Mouse (Mus musculus) neural tube, embryonic 10.5 days (tissue): ENCODE data around the gene Eif4a3.
"Not testable (repeated sequence)": the region's sequence is repeated elsewhere in the genome, so short reads cannot be mapped to it uniquely, and the experiment has no call there.

Source experiments
- DNase-seq: peaks from one replicate; pipeline ENCODE4 v3.0.0-alpha.2; 2017; ENCODE audit warnings: low spot score; ENCODE audit errors: extremely low spot score

The Eif4a3 gene

GRCm38 (mm10) chr11:119298917-119299316, 972 bp downstream of the Eif4a3 start:
- DNase-seq = no peak

DNA sequence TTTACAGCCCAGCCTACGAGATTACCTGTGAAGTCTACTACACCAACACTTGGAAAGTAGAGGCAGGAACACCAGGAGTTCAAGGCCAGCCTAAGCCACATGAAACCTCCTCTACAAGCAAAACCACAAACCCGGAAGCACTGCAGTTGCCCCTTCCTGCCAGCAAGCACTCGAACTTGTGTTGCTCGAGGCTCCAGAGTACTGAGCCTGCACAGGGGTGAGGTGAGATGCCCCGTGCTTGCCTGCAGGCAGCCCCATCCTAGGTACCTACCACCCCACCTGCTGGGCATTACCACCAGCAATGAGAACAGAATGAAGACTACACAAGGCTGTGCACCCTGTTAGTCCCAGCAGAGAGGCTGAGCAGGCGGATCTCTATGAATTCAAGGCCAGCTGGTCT, 1.9 kb downstream of the Eif4a3 start:
- no peak for DNase-seq

DNA sequence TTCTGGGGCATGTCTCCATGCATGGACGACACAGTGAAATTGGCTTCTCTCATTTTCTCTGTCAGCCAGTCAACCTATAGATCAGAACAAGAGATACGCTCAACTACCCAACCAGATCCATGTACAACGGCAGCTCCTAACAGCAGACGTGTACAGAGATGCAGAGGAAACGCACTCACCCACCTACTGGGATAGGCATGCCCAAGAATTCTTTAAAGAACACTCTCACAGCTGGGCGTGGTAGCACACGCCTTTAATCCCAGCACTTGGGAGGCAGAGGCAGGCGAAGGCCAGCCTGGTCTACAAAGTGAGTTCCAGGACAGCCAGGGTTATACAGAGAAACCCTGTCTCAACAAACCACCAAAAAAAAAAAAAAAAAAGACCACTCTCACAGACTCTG, 7.0 kb downstream of the Eif4a3 start:
- not testable (repeated sequence) for DNase-seq

- DNase-seq = no peak
Measured at GRCm38 (mm10) chr11:119287207-119287992, 12.5 kb downstream of the Eif4a3 start.

DNA sequence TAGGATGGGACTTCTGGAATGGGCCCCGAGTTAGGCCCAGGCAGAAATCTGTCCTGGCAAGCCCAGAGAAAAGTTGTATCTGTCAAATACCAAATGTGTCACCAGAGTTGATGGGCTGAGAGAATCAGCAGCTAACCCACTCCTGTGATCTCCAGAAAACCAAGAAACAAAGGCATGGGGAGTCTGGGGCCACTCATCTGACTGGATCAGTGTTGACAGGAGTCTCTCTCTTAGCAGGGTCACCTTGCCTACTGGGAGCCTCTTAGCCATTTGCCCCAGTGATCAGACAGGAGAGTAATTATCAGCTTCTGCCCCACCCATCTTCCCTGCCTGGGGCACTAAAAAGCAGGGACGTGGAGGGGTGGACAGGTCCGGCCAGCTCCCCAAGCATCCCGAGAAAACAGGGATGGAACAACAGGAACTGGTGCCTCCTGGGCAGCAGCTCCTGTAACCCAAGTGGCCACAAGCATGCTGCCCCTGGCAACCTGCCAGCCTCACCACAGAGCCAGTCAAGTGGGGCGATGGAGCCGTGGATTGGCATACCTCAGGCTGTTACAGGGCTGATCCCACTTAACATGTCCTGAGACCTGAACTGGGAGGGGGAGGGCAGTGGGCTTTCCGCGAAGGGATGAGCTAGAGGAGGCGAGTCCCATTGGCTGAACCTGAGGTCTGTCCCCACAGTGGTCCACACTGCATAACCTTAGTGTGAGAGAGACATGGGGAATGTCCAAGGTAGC, 13.9 kb downstream of the Eif4a3 start:
- DNase-seq = no peak

DNA sequence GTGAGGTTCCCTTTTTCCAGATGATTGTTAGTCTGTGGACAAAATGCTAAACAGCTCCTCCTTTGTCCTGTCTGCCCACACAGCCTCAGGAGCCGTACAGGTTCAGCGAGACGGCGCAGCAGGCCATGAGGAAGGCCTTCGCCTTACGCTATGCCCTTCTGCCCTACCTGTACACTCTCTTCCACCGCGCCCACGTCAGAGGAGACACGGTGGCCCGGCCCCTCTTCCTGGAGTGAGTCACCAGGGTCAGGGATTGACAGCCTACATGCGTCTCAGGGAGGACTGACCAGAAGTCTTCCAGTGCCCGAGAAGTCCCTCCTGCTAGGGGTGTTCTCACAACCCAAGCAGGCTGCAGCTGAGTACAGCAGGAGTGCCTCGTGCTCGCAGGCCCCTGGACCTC, 18.9 kb downstream of the Eif4a3 start:
- no peak for DNase-seq

GRCm38 (mm10) chr11:119273186-119273930, 26.5 kb downstream of the Eif4a3 start:
- no peak for DNase-seq

GRCm38 (mm10) chr11:119272492-119272891, 27.4 kb downstream of the Eif4a3 start:
- DNase-seq = not testable (repeated sequence)

GRCm38 (mm10) chr11:119268557-119269195, 31.2 kb downstream of the Eif4a3 start:
- DNase-seq = no peak

DNA sequence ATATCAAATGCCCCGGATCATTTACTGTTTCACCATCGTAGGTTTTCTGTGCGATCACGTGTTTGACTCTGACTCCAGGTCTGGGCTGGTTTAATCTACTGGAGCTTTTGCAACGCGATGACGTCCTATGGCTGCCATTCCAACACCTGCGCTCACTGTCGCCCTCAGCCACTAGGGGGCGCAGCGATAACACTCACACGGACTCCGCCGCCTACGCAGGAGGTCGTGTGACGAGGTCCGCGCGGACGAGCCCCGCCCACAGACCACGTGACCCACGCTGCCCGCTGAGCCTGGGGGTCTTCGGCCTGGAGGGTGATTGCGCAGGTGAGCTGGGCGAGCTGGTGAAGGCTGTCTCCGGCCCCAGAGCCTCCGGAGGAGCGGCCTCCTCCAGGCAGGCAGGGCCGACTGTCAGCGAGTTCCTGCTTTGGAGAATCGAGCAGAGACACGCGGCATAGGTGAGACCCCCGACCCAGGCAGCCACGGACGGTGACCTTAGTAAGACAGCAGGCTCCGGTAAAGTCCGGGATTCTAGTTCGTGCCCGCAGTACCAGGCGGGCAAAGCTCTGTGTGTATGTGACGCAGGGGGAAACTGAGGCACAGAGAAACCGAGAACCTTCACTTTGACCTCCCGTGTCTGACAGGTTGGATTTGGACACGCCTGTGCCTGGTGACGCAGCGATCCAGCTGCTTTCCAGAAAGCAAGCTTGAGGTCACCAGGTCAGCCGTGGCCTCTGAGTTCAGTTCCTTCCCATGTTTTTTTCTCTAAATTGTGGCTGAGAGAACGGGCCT, 31.9 kb downstream of the Eif4a3 start, which contains the start of gene Gaa:
Gene Gaa (plus strand): TSS at position 120 of the 789 bp plus-strand sequence.
- peak; percentile 98 for DNase-seq

DNA sequence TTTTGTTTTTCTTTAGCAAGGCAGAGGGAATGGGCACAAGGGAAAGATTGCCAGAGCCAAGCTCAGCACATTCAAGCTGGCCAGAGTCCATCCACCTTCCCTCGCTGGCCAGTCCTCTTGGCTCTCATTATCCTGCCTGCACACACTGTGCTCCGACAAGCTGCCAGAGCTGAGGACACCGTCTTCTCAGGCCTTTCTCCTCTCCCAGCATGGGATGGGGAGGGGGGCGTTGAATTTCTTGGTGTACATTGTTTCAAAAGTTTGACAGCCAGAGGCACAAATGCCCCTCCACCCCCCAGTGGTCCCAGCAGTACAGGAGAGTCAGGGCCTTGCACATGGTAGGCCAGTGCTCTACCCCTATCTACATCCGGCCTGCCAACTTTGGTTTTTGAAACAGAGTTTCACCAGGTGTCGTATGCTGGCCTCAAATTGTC, 32.6 kb downstream of the Eif4a3 start:
- no peak for DNase-seq

DNA sequence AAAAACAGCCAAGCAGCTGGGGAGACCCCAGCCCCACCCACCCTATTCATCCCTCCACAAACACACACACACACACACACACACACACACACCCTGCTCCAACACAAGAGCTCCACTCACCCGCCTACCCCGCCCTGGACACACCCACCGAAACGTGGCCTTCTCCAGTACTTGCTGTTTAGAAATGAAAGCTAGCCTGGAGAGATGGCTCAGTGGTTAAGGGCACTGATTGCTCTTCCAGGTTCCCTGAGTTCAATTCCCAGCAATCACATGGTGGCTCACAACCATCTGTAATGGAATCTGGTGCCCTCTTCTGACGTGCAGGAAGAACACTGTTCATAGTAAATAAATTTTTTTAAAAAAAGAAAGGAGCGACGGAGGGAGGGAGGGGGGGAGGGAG, 34.1 kb downstream of the Eif4a3 start:
- DNase-seq = no peak

GRCm38 (mm10) chr11:119264413-119264812, 35.5 kb downstream of the Eif4a3 start:
- DNase-seq = no peak

- no peak for DNase-seq
Measured at GRCm38 (mm10) chr11:119259977-119260376, 39.9 kb downstream of the Eif4a3 start.

- peak; percentile 44 for DNase-seq
Measured at GRCm38 (mm10) chr11:119258572-119259322, 41.1 kb downstream of the Eif4a3 start.

DNA sequence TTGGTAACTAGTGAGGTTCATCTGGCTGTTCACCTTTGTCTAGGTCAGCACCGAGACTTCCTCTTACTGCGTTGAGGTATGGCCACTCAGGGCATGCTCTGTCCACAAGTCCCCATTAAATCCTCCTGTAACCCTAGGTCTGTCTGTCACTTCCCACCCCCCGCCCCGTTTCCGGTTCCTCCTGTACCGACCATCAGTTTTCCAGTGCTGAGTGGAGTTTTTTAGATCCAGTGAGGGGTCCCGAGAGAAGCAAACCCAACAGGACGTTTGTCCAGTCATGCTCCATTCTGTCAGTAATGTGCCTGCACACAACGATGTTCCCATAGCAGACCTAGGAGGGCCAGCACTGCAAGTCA, 41.7 kb downstream of the Eif4a3 start:
- no peak for DNase-seq

- not testable (repeated sequence) for DNase-seq
Measured at GRCm38 (mm10) chr11:119256557-119256956, 43.3 kb downstream of the Eif4a3 start.

DNA sequence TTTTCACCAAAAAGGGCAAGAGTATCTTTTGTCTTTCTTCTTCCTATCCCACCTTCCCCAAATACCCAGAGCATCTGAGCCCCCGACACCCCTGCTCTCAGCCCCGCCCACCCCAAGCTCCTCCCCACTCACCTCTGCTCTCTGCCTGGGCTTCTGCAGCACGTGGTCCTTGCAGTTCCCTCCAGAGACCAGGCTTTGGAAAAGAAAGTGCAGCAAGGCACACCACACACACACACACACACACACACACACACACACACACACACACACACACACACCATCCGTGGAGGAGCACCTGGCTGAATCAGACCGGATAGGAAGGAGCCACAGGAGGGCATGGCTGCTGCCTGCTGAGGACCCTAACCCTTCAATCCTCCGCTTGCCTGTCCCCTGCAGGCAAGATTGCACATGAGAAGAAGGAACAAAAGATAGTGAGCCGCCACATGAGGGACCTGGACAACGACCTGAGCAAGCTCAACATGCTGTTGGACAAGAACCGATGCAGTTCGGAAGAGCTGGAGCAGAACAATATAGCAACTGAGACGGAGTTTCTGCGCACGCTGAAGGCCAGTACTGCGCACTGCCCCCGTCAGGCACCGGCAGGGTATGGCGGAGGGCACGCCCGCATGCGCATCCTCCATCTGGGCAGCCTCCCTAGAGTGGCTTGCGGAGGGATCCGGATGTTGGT, 46.9 kb downstream of the Eif4a3 start:
- peak; percentile 71 for DNase-seq

GRCm38 (mm10) chr11:119250998-119251397, 48.9 kb downstream of the Eif4a3 start:
- DNase-seq = peak; percentile 40
